Mouse (Mus musculus) liver, adult 2 months (tissue): ENCODE results near the gene Ttc23l. TPM values are rescaled to one million over a fixed set of nuclear protein-coding genes. Genes with fewer than 3 reads are reported as not detected.
"Not testable (repeated sequence)": the region's sequence is repeated elsewhere in the genome, so short reads cannot be mapped to it uniquely, and the experiment has no call there.

Experiments
- DNase-seq: peaks from one replicate; pipeline ENCODE4 v3.0.0-alpha.2; 2011; ENCODE audit warnings: low read depth, low spot score; ENCODE audit errors: extremely low read depth
- H3K27ac ChIP-seq: fragments of 200-500 bp; replicated peaks from 2 replicates; pipeline ENCODE4 v1.5.1; 2012; ENCODE audit warnings: low read depth, mild to moderate bottlenecking, control low read depth, inconsistent platforms, low read length; ENCODE audit not compliant: insufficient read depth
- H3K27me3 ChIP-seq: fragments of 200-500 bp; 2 replicates; pipeline ENCODE4 v1.6.1; 2012; ENCODE audit warnings: mild to moderate bottlenecking, moderate library complexity, low read length, inconsistent platforms; ENCODE audit not compliant: control insufficient read depth, insufficient read depth
- H3K36me3 ChIP-seq: fragments of 200-500 bp; 2 replicates; pipeline ENCODE4 v1.6.1; 2012; ENCODE audit warnings: low read length, inconsistent platforms; ENCODE audit not compliant: control insufficient read depth, insufficient read depth
- H3K4me1 ChIP-seq: fragments of 200-500 bp; 2 replicates; pipeline ENCODE4 v1.6.1; 2011; ENCODE audit warnings: low read length; ENCODE audit not compliant: control insufficient read depth, insufficient read depth
- H3K4me3 ChIP-seq: fragments of 200-500 bp; 2 replicates; pipeline ENCODE4 v1.5.1; 2011; ENCODE audit warnings: low read depth, mild to moderate bottlenecking, control low read depth, low read length, moderate library complexity; ENCODE audit not compliant: insufficient read depth
- H3K79me2 ChIP-seq: fragments of 200-500 bp; 2 replicates; pipeline ENCODE4 v1.6.1; 2012; ENCODE audit warnings: inconsistent platforms, mild to moderate bottlenecking, low read length, moderate library complexity; ENCODE audit not compliant: control insufficient read depth, insufficient read depth
- H3K9ac ChIP-seq: fragments of 200-500 bp; 2 replicates; pipeline ENCODE4 v1.6.1; 2012; ENCODE audit warnings: low read depth, mild to moderate bottlenecking, control low read depth, inconsistent platforms, low read length
- CTCF ChIP-seq: fragments of 200-500 bp; IDR thresholded peaks from 2 replicates; pipeline ENCODE4 v1.5.1; 2011; ENCODE audit warnings: low read depth, low read length, control low read depth
- POLR2A ChIP-seq: fragments of 200-500 bp; IDR thresholded peaks from 2 replicates; pipeline ENCODE4 v1.6.1; 2011; ENCODE audit warnings: low read length, control low read depth; ENCODE audit not compliant: insufficient read depth; ENCODE audit errors: extremely low read depth
- WGBS: fragments of 180-500 bp; shearing (Covaris S2); methylation state at CpG from one replicate; pipeline ENCODE4 v1.1.7; 2018; 5-methylcytosine and 5-hydroxymethylcytosine counted together
- polyA plus RNA-seq: library from polyadenylated mRNA; depleted of rRNA; stranded (reverse); fragments of >200 nt; gene quantifications from 2 replicates; pipeline ENCODE4 v1.2.3, GENCODE M21; 2012
- total RNA-seq: library from RNA; depleted of rRNA; stranded (reverse); fragments of >200 nt; gene quantifications from 2 replicates; pipeline ENCODE4 v1.2.3, GENCODE M21; 2014

Gene Ttc23l
- total and polyA plus RNA-seq, 2 experiments = not detected

- no peak for DNase-seq
- Histone ChIP-seq H3K9ac (no peak overlapping the region), H3K4me1 (no peaks in the 10 kb centered on the region), H3K27ac (no peak overlapping the region), H3K27me3 (no peaks in the 10 kb centered on the region), H3K4me3 (no peak overlapping the region), H3K79me2 (no peaks in the 10 kb centered on the region), H3K36me3 (no peaks in the 10 kb centered on the region)
- 86% methylated on average over 7 of the region's 7 CpGs for WGBS
- TF ChIP-seq CTCF = no peak
- TF ChIP-seq POLR2A = no peak
Measured at GRCm38 (mm10) chr15:10535969-10536368, 22.5 kb downstream of the Ttc23l start.

GRCm38 (mm10) chr15:10534591-10534990, 23.9 kb downstream of the Ttc23l start:
- WGBS = 76% methylated on average over 5 of the region's 5 CpGs
- H3K4me1 ChIP-seq = no peaks in the 10 kb centered on the region
- no peak overlapping the region for H3K27ac ChIP-seq
- TF ChIP-seq CTCF (no peak), POLR2A (no peak)
- no peaks in the 10 kb centered on the region for H3K79me2 ChIP-seq
- peak; percentile 14 for DNase-seq
- H3K9ac ChIP-seq = no peak overlapping the region
- H3K4me3 ChIP-seq = no peak overlapping the region
- no peaks in the 10 kb centered on the region for H3K36me3 ChIP-seq
- no peaks in the 10 kb centered on the region for H3K27me3 ChIP-seq

GRCm38 (mm10) chr15:10533361-10533760, 25.1 kb downstream of the Ttc23l start:
- H3K79me2 ChIP-seq, H3K27me3 ChIP-seq, DNase-seq, H3K27ac ChIP-seq, H3K4me1 ChIP-seq, H3K36me3 ChIP-seq, H3K4me3 ChIP-seq, H3K9ac ChIP-seq: not testable (repeated sequence)
- 91% methylated on average over 10 of the region's 10 CpGs for WGBS

GRCm38 (mm10) chr15:10531352-10531751, 27.1 kb downstream of the Ttc23l start:
- no peaks in the 10 kb centered on the region for H3K79me2 ChIP-seq
- H3K4me3 ChIP-seq = no peak overlapping the region
- H3K9ac ChIP-seq = no peak overlapping the region
- DNase-seq = no peak
- no peaks in the 10 kb centered on the region for H3K27me3 ChIP-seq
- no peak for TF ChIP-seq POLR2A
- no peak for TF ChIP-seq CTCF
- no peak overlapping the region for H3K27ac ChIP-seq
- 86% methylated on average over 4 of the region's 4 CpGs for WGBS
- no peaks in the 10 kb centered on the region for H3K4me1 ChIP-seq
- H3K36me3 ChIP-seq = no peaks in the 10 kb centered on the region

GRCm38 (mm10) chr15:10525896-10526295, 32.6 kb downstream of the Ttc23l start:
- TF ChIP-seq POLR2A (no peak), CTCF (no peak)
- Histone ChIP-seq H3K4me1 (no peaks in the 10 kb centered on the region), H3K79me2 (no peaks in the 10 kb centered on the region), H3K4me3 (no peak overlapping the region), H3K27me3 (no peaks in the 10 kb centered on the region), H3K36me3 (no peaks in the 10 kb centered on the region), H3K27ac (no peak overlapping the region), H3K9ac (no peak overlapping the region)
- no peak for DNase-seq
- WGBS = 72% methylated on average over 1 of the region's 1 CpGs

GRCm38 (mm10) chr15:10515166-10515565, 43.3 kb downstream of the Ttc23l start:
- 89% methylated on average over 7 of the region's 7 CpGs for WGBS
- no peak for DNase-seq
- no peaks in the 10 kb centered on the region for H3K27me3 ChIP-seq
- no peaks in the 10 kb centered on the region for H3K79me2 ChIP-seq
- no peaks in the 10 kb centered on the region for H3K4me1 ChIP-seq
- H3K9ac ChIP-seq = no peak overlapping the region
- H3K36me3 ChIP-seq = no peaks in the 10 kb centered on the region
- H3K27ac ChIP-seq = no peak overlapping the region
- TF ChIP-seq POLR2A (no peak), CTCF (no peak)
- H3K4me3 ChIP-seq = no peak overlapping the region
